Mouse (Mus musculus): ENCODE results near the gene Fgd3.

DNA sequence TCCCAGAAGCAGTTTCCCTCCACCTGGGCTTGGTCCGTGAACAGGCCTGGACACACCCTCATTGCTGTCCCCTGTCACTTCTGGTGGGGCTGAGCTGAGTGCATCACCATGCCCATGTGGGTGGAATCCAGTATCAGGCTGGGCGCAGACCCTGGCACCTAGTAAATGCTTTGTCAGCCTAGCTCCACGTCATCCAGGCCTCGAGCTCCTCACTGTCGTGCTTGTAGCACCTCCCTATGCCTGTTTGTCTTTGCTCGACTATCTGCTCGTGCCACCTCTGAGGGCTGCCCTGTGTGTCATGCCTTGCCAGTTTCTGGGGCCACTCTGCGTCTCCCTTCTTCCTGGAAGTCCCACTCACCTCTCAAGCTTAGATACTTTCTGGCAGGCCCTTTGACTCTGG is 24.5 kb upstream of the Fgd3 start:
- TF ChIP-seq EP300 (IDR thresholded peaks at IDR 0.05; ENCODE audit: insufficient read depth, low read depth, low read length) = no peak
- TF ChIP-seq POLR2A (IDR thresholded peaks at IDR 0.05; ENCODE audit: insufficient read depth, low read length) = no peak
- TF ChIP-seq CTCF (IDR thresholded peaks at IDR 0.05; ENCODE audit: low read depth, low read length) = no peak
